Mouse (Mus musculus): ENCODE results near the gene Flt3l. TPM values are rescaled to one million over a fixed set of nuclear protein-coding genes. Genes with fewer than 3 reads are reported as not detected.

Flt3l gene
- polyA plus RNA-seq, 1 experiment = 151 TPM

GRCm38 (mm10) chr7:45083300-45083890 lies 52.8 kb downstream of the Flt3l start:
- peak overlapping the region; percentile 20 for H3K4me3 ChIP-seq (replicated peaks; ENCODE audit: extremely low read depth, low read depth, low read length)
- TF ChIP-seq POLR2A (IDR thresholded peaks at IDR 0.05; ENCODE audit: borderline replicate concordance, extremely low read depth, low read depth, low read length) = no peak
- no peak for TF ChIP-seq CTCF (IDR thresholded peaks at IDR 0.05; ENCODE audit: insufficient read depth, low read length)
- 77% methylated on average over 22 of the region's 22 CpGs for WGBS

GRCm38 (mm10) chr7:45082401-45083299 lies 53.6 kb downstream of the Flt3l start:
- H3K4me1 ChIP-seq (ENCODE audit: control insufficient read depth, insufficient read depth, low read length) = peaks cover 4% of the 10 kb centered on the region; the same call in 1 of the 2 replicates
- WGBS = 49% methylated on average over 25 of the region's 25 CpGs
- TF ChIP-seq POLR2A (IDR thresholded peaks at IDR 0.05; ENCODE audit: borderline replicate concordance, extremely low read depth, low read depth, low read length) = peak; percentile 34; the same call in 1 of the 2 replicates
- no peak for TF ChIP-seq CTCF (IDR thresholded peaks at IDR 0.05; ENCODE audit: insufficient read depth, low read length)
- H3K4me3 ChIP-seq (replicated peaks; ENCODE audit: extremely low read depth, low read depth, low read length) = peak overlapping the region; percentile 45
- no peak for DNase-seq

More at GRCm38 (mm10) chr7:45083300-45083890, 52.8 kb downstream of the Flt3l start:
- H3K4me1 ChIP-seq (ENCODE audit: control insufficient read depth, insufficient read depth, low read length) = peaks cover 4% of the 10 kb centered on the region; the same call in 1 of the 2 replicates
- DNase-seq = no peak

GRCm38 (mm10) chr7:45081016-45081415 lies 55.2 kb downstream of the Flt3l start:
- no peak for DNase-seq
- no peak for TF ChIP-seq CTCF (IDR thresholded peaks at IDR 0.05; ENCODE audit: insufficient read depth, low read length)
- TF ChIP-seq POLR2A (IDR thresholded peaks at IDR 0.05; ENCODE audit: borderline replicate concordance, extremely low read depth, low read depth, low read length) = no peak
- peaks cover 4% of the 10 kb centered on the region; the same call in 1 of the 2 replicates for H3K4me1 ChIP-seq (ENCODE audit: control insufficient read depth, insufficient read depth, low read length)
- no peak overlapping the region for H3K4me3 ChIP-seq (replicated peaks; ENCODE audit: extremely low read depth, low read depth, low read length)
- 67% methylated on average over 5 of the region's 5 CpGs for WGBS

DNA sequence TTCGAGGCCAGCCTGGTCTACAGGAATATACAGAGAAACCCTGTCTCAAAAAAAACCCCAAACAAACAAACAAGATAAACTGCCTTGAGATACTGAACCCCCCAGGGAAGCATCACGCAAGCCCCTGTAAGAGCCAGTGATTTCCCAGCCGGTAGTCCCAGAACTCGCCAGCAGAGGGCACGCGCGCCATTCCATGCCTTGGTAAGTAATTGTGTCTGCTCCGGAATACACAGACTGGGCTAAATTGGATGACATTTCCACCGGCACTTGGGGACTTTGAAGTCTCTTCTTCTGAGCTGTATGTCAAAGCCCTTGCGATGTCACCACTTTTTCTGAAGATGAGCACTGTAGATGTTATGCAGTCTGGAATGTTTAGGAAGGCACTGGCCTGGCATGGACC lies 56.4 kb downstream of the Flt3l start:
- H3K4me1 ChIP-seq (ENCODE audit: control insufficient read depth, insufficient read depth, low read length) = peaks cover 4% of the 10 kb centered on the region; the same call in 1 of the 2 replicates
- 1% methylated on average over 10 of the region's 10 CpGs for WGBS
- TF ChIP-seq POLR2A (IDR thresholded peaks at IDR 0.05; ENCODE audit: borderline replicate concordance, extremely low read depth, low read depth, low read length) (peak; percentile 19; the same call in 1 of the 2 replicates), CTCF (IDR thresholded peaks at IDR 0.05; ENCODE audit: insufficient read depth, low read length) (peak; percentile 89)
- H3K4me3 ChIP-seq (replicated peaks; ENCODE audit: extremely low read depth, low read depth, low read length) = no peak overlapping the region
- DNase-seq = peak; percentile 94

Other genes with a start within 250 kb of the Flt3l start
- gene Med25, start 243.7 kb downstream of the Flt3l start, polyA plus RNA-seq (2012; rRNA removed) = 133 and 233 TPM in 2 replicates
- gene Fuz, start 240.4 kb downstream of the Flt3l start, polyA plus RNA-seq (2012; rRNA removed) = 77.8 and 82.1 TPM in 2 replicates
- gene Ap2a1, start 206.9 kb downstream of the Flt3l start, polyA plus RNA-seq (2012; rRNA removed) = 94.8 and 101 TPM in 2 replicates
- gene Tsks, start 193.2 kb downstream of the Flt3l start, polyA plus RNA-seq (2012; rRNA removed) = 0.16 TPM in 1 of 2 replicates, not detected in the other
- 20.7 and 21.0 TPM in 2 replicates for gene Cpt1c, start 161.6 kb downstream of the Flt3l start, polyA plus RNA-seq (2012; rRNA removed)
- gene Prmt1, start 149.9 kb downstream of the Flt3l start, polyA plus RNA-seq (2012; rRNA removed) = 71.0 and 97.7 TPM in 2 replicates
- 125 and 130 TPM in 2 replicates for gene Irf3, start 138.8 kb downstream of the Flt3l start, polyA plus RNA-seq (2012; rRNA removed)
- 37.1 and 38.3 TPM in 2 replicates for gene Bcl2l12, start 137.7 kb downstream of the Flt3l start, polyA plus RNA-seq (2012; rRNA removed)
- gene Scaf1, start 120.1 kb downstream of the Flt3l start, polyA plus RNA-seq (2012; rRNA removed) = 76.2 and 76.8 TPM in 2 replicates
- 233 and 237 TPM in 2 replicates for gene Rras, start 118.5 kb downstream of the Flt3l start, polyA plus RNA-seq (2012; rRNA removed)
- gene Prr12, start 83.6 kb downstream of the Flt3l start, polyA plus RNA-seq (2012; rRNA removed) = 11.1 and 15.9 TPM in 2 replicates
- 86.5 and 102 TPM in 2 replicates for gene Nosip, start 74.0 kb downstream of the Flt3l start, polyA plus RNA-seq (2012; rRNA removed)
- 82.5 and 90.6 TPM in 2 replicates for gene Prrg2, start 73.8 kb downstream of the Flt3l start, polyA plus RNA-seq (2012; rRNA removed)
- 172 and 174 TPM in 2 replicates for gene Rcn3, start 44.2 kb downstream of the Flt3l start, polyA plus RNA-seq (2012; rRNA removed)
- 112 and 120 TPM in 2 replicates for gene Fcgrt, start 32.6 kb downstream of the Flt3l start, polyA plus RNA-seq (2012; rRNA removed)
- 125 and 221 TPM in 2 replicates for gene Rps11, start 12.0 kb downstream of the Flt3l start, polyA plus RNA-seq (2012; rRNA removed)
- 1,255 and 1,630 TPM in 2 replicates for gene Rpl13a, start 7.7 kb downstream of the Flt3l start, polyA plus RNA-seq (2012; rRNA removed)
- gene Gm45713, start 201 bp downstream of the Flt3l start, polyA plus RNA-seq (2012; rRNA removed) = 3.1 TPM in 2 replicates
- gene Pih1d1, start 17.9 kb upstream of the Flt3l start, polyA plus RNA-seq (2012; rRNA removed) = 46.9 and 50.1 TPM in 2 replicates
- 48.6 and 58.5 TPM in 2 replicates for gene Aldh16a1, start 18.2 kb upstream of the Flt3l start, polyA plus RNA-seq (2012; rRNA removed)
- gene Slc17a7, start 27.5 kb upstream of the Flt3l start, polyA plus RNA-seq (2012; rRNA removed) = 2.4 and 2.7 TPM in 2 replicates
- 0.44 and 0.53 TPM in 2 replicates for gene Gfy, start 43.1 kb upstream of the Flt3l start, polyA plus RNA-seq (2012; rRNA removed)
- not detected in 2 replicates for gene Pth2, start 44.6 kb upstream of the Flt3l start, polyA plus RNA-seq (2012; rRNA removed)
- gene Ccdc155, start 68.5 kb upstream of the Flt3l start, polyA plus RNA-seq (2012; rRNA removed) = 3.3 and 4.1 TPM in 2 replicates
- 1.4 and 5.2 TPM in 2 replicates for gene Dkkl1, start 75.7 kb upstream of the Flt3l start, polyA plus RNA-seq (2012; rRNA removed)
- gene Tead2, start 79.3 kb upstream of the Flt3l start, polyA plus RNA-seq (2012; rRNA removed) = 37.6 and 44.1 TPM in 2 replicates
- 82.1 and 84.1 TPM in 2 replicates for gene Cd37, start 102.7 kb upstream of the Flt3l start, polyA plus RNA-seq (2012; rRNA removed)
- 0.12 TPM in 1 of 2 replicates, not detected in the other for gene Slc6a16, start 104.7 kb upstream of the Flt3l start, polyA plus RNA-seq (2012; rRNA removed)
- gene Slc6a21, start 141.1 kb upstream of the Flt3l start, polyA plus RNA-seq (2012; rRNA removed) = not detected in 2 replicates
- 41.8 and 44.8 TPM in 2 replicates for gene Trpm4, start 197.3 kb upstream of the Flt3l start, polyA plus RNA-seq (2012; rRNA removed)
- gene Hrc, start 198.9 kb upstream of the Flt3l start, polyA plus RNA-seq (2012; rRNA removed) = 2.4 and 10.0 TPM in 2 replicates
- 1.2 and 3.7 TPM in 2 replicates for gene Ppfia3, start 230.6 kb upstream of the Flt3l start, polyA plus RNA-seq (2012; rRNA removed)
- gene Lin7b, start 234.2 kb upstream of the Flt3l start, polyA plus RNA-seq (2012; rRNA removed) = 1.4 and 2.2 TPM in 2 replicates